Mouse (Mus musculus) mesoderm, embryonic 11.5 days (tissue): ENCODE measurements around the gene Pet2.

ENCODE experiments used
- DNase-seq: peaks from one replicate; pipeline ENCODE4 v3.0.0-alpha.2; 2012; ENCODE audit warnings: low read depth, low spot score

Pet2 gene

GRCm38 (mm10) chrX:89409589-89409988, at the start of gene Pet2:
Pet2 (minus strand) TSS chrX:89409689.
- no peak for DNase-seq
